Mouse (Mus musculus): ENCODE results near the gene Epsti1.

DNA sequence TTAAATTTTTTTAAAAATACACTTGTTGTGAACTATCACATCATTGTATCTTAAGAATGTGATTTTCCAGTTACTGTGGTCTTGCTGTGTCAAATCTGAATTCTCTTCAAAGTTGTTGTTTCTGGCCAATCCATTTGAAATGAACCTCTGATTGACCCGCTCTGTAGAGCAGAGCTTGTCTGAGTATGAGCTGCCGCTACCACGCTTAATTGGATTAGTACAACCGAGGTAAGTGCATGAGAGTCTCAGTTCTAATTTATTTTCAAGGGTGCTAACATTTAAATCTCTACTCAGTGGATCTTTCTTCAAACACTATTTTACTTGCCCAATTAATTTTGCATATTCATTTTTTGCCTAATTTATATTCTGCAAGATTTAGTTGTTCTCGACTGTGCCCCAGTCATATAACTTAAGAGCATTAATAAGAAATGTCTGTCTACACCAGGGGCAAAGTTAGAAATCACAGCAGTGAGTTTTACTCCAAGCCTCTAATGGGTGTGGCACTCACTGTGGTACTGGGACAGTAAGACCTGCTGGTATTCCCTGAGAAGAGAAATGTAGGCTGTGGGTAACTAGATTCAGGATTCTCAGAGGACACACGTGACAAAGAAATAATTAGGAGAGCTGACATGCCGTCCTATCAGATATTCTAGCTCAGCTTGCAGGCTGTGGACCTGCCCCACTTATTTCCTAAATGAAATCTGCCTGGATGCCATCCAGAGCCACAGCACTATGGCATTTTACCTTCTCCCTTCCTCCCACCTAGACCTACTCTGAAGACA is 111.7 kb downstream of the Epsti1 start:
- no peak for TF ChIP-seq CTCF (IDR thresholded peaks at IDR 0.05; ENCODE audit: extremely low read depth, insufficient read length, insufficient replicate concordance, low read depth, low read length)
- TF ChIP-seq POLR2A (IDR thresholded peaks at IDR 0.05; ENCODE audit: low read depth, low read length) = no peak

Data from small intestine, adult 2 months (tissue).